Mouse (Mus musculus) erythroblast, embryonic 14.5 days (primary cell): ENCODE results near the gene Olfr1221. TPM values are rescaled to one million over a fixed set of nuclear protein-coding genes. Genes with fewer than 3 reads are reported as not detected.

Experiments
- H3K27me3 ChIP-seq: 2 replicates; pipeline ENCODE4 v1.6.1; 2012; ENCODE audit warnings: inconsistent platforms; ENCODE audit not compliant: control insufficient read depth
- H3K36me3 ChIP-seq: 2 replicates; pipeline ENCODE4 v1.6.1; 2012; ENCODE audit warnings: mild to moderate bottlenecking, inconsistent platforms; ENCODE audit not compliant: control insufficient read depth
- H3K4me1 ChIP-seq: 2 replicates; pipeline ENCODE4 v1.6.1; 2012; ENCODE audit warnings: inconsistent platforms; ENCODE audit not compliant: control insufficient read depth
- H3K4me3 ChIP-seq: replicated peaks from 2 replicates; pipeline ENCODE3; 2012; ENCODE audit warnings: moderate library complexity, mild to moderate bottlenecking, inconsistent platforms
- H3K9me3 ChIP-seq: 2 replicates; pipeline ENCODE4 v1.6.1; 2012; ENCODE audit warnings: low read length, inconsistent platforms, mixed read lengths; ENCODE audit not compliant: control insufficient read depth
- GATA1 ChIP-seq: IDR thresholded peaks from 2 replicates; pipeline ENCODE4 v1.6.1; 2012; ENCODE audit warnings: low read length, inconsistent platforms, mixed read lengths
- TAL1 ChIP-seq: IDR thresholded peaks from 3 replicates; pipeline ENCODE4 v1.6.1; 2012; ENCODE audit warnings: low read length, inconsistent platforms, mixed read lengths
- polyA plus RNA-seq: library from polyadenylated mRNA; stranded (reverse); fragments of >175 nt; gene quantifications from 2 replicates; pipeline ENCODE4 v1.2.3, GENCODE M21; 2012

Olfr1221 gene
- polyA plus RNA-seq, 1 experiment = not detected

DNA sequence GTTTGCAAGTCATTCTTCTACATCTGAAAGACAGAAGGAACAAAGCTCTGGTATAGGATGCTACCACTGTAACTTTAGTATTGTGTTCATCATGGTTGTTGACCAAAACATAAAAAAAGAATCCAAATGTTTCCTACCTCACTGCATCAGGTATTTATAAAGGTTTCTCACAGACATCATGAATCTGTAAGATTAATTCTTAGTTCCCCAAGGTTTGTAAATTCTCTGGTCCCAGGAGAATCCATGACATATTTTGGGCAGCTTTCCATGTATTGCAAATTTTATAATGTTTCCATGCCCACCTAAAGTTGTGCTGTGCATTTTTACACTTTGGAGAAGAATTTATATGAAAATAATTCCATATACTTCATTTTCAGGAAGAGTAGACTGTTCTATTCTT lies 56.0 kb downstream of the Olfr1221 start, which contains the start of gene Olfr1218:
TSS of gene Olfr1218 (minus strand) at position 101 of the 400 bp plus-strand sequence.
- Histone ChIP-seq H3K27me3 (no peaks in the 10 kb centered on the region), H3K4me3 (no peak within 1 kb of the TSS)

More for the DNA sequence above, 56.0 kb downstream of the Olfr1221 start, which contains the start of gene Olfr1218:
- Histone ChIP-seq H3K36me3 (no peaks in the 10 kb centered on the region), H3K9me3 (no peaks in the 10 kb centered on the region), H3K4me1 (no peaks in the 10 kb centered on the region)
- no peak for TF ChIP-seq TAL1
- no peak for TF ChIP-seq GATA1

Other genes starting within 250 kb of the Olfr1221 start
- gene Olfr1208, start 215.0 kb downstream of the Olfr1221 start, polyA plus RNA-seq = not detected in 2 replicates
- gene Olfr1209, start 202.1 kb downstream of the Olfr1221 start, polyA plus RNA-seq = not detected in 2 replicates
- gene Olfr1211, start 179.2 kb downstream of the Olfr1221 start, polyA plus RNA-seq = not detected in 2 replicates
- not detected in 2 replicates for gene Olfr1212, start 163.3 kb downstream of the Olfr1221 start, polyA plus RNA-seq
- not detected in 2 replicates for gene Gm13762, start 137.0 kb downstream of the Olfr1221 start, polyA plus RNA-seq
- gene Olfr1214, start 124.6 kb downstream of the Olfr1221 start, polyA plus RNA-seq = not detected in 2 replicates
- not detected in 2 replicates for gene Olfr1215, start 110.3 kb downstream of the Olfr1221 start, polyA plus RNA-seq
- not detected in 2 replicates for gene Olfr1216, start 98.9 kb downstream of the Olfr1221 start, polyA plus RNA-seq
- gene Olfr1217, start 85.2 kb downstream of the Olfr1221 start, polyA plus RNA-seq = not detected in 2 replicates
- not detected in 2 replicates for gene Olfr1218, start 56.1 kb downstream of the Olfr1221 start, polyA plus RNA-seq
- not detected in 2 replicates for gene Olfr1219, start 33.8 kb downstream of the Olfr1221 start, polyA plus RNA-seq
- gene Olfr1220, start 10.4 kb downstream of the Olfr1221 start, polyA plus RNA-seq = not detected in 2 replicates
- not detected in 2 replicates for gene Olfr1222, start 15.8 kb upstream of the Olfr1221 start, polyA plus RNA-seq
- gene Olfr1223, start 34.3 kb upstream of the Olfr1221 start, polyA plus RNA-seq = not detected in 2 replicates
- gene Olfr1224-ps1, start 46.8 kb upstream of the Olfr1221 start, polyA plus RNA-seq = not detected in 2 replicates
- gene Olfr1225, start 57.4 kb upstream of the Olfr1221 start, polyA plus RNA-seq = not detected in 2 replicates
- gene Olfr1226, start 82.8 kb upstream of the Olfr1221 start, polyA plus RNA-seq = not detected in 2 replicates
- gene Olfr1228, start 136.8 kb upstream of the Olfr1221 start, polyA plus RNA-seq = not detected in 2 replicates
- gene Olfr1229, start 170.7 kb upstream of the Olfr1221 start, polyA plus RNA-seq = not detected in 2 replicates
- not detected in 2 replicates for gene Olfr1230, start 180.0 kb upstream of the Olfr1221 start, polyA plus RNA-seq
- gene Olfr1231, start 189.8 kb upstream of the Olfr1221 start, polyA plus RNA-seq = not detected in 2 replicates
- not detected in 2 replicates for gene Olfr1232, start 212.4 kb upstream of the Olfr1221 start, polyA plus RNA-seq
- not detected in 2 replicates for gene Olfr1233, start 225.1 kb upstream of the Olfr1221 start, polyA plus RNA-seq
- gene Olfr1234, start 247.6 kb upstream of the Olfr1221 start, polyA plus RNA-seq = not detected in 2 replicates